Mouse (Mus musculus): ENCODE data around the gene 1700025B11Rik. TPM values are rescaled to one million over a fixed set of nuclear protein-coding genes. Genes with fewer than 3 reads are reported as not detected.

Gene 1700025B11Rik
- total RNA-seq, 1 experiment: not detected

DNA sequence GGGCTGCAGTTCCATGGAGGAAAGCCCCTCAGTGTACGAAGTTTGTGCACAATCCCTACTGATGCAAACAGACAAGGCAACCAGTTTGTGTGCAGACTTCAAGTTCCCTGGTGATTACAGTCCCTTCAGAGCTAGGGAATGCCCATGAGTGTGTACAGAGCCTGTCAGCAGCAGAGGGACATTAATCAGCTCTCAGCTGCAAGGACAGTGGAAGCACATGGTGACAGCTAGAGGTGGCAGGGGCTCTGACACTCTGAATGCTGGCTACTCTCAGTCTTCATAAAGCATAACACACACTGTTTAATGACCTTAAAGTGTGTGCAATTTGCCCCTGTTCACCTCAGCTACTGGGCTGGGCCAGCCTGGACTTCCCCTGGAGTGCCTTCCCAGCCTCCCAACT, 31.9 kb upstream of the 1700025B11Rik start:
- H3K27ac ChIP-seq (ENCODE audit: insufficient read depth, low read depth, low read length, poor library complexity, severe bottlenecking): no peak overlapping the region
- H3K9me3 ChIP-seq (ENCODE audit: control insufficient read depth, insufficient read depth, low read depth, low read length): no peaks in the 10 kb centered on the region
- no peak overlapping the region for H3K4me3 ChIP-seq (ENCODE audit: insufficient read depth in 1 of 2, low read depth in 1 of 2, low read length in 2 of 2, poor library complexity in 1 of 2, severe bottlenecking in 1 of 2)
- no peaks in the 10 kb centered on the region for H3K36me3 ChIP-seq (ENCODE audit: control insufficient read depth, insufficient read depth, low read length, poor library complexity, severe bottlenecking)
- DNase-seq (ENCODE audit: low read depth, low spot score): no peak
- in situ Hi-C loops (cut with MboI; ENCODE audit: low sequenced_read_pairs in 2 of 2, unreplicated experiment in 2 of 2): no loop called here
- H3K9ac ChIP-seq (ENCODE audit: insufficient read depth, low read depth, low read length, poor library complexity, severe bottlenecking): no peak overlapping the region
- H3K4me1 ChIP-seq (ENCODE audit: control insufficient read depth in 2 of 2, insufficient read depth in 2 of 2, low read length in 2 of 2, poor library complexity in 1 of 2): no peaks in the 10 kb centered on the region
- TF ChIP-seq HCFC1 (IDR thresholded peaks at IDR 0.05; ENCODE audit: borderline replicate concordance, insufficient read depth, low read length) (no peak), ZC3H11A (IDR thresholded peaks at IDR 0.05; ENCODE audit: borderline replicate concordance, low read depth, low read length) (no peak), MAFK (IDR thresholded peaks at IDR 0.05; ENCODE audit: insufficient read depth, low read depth, low read length) (no peak), CHD2 (IDR thresholded peaks at IDR 0.05; ENCODE audit: low read depth, low read length) (no peak), ZNF384 (IDR thresholded peaks at IDR 0.05; ENCODE audit: low read depth, low read length) (no peak)

DNA sequence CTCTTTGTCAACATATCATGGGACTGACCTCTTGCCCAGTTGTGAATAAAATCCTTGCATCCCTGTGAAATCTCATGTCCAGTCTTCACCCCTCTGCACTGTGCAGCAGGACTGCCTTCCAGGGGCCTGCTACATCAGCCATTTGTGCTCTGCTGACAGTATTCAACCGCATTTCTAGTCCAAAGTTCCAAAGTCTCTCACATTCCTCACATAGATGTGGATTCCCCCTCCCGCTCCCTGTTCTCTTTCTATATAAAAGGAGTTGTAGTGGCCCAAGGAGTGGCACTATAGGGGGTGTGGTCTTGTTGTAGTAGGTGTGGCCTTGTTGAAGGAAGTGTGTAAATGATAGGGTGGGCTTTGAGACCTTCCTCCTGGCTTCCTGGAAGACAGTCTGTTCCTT, 29.2 kb upstream of the 1700025B11Rik start:
- in situ Hi-C loops (cut with MboI; ENCODE audit: low sequenced_read_pairs in 2 of 2, unreplicated experiment in 2 of 2): no loop called here
- no peak overlapping the region for H3K27ac ChIP-seq (ENCODE audit: insufficient read depth, low read depth, low read length, poor library complexity, severe bottlenecking)

DNA sequence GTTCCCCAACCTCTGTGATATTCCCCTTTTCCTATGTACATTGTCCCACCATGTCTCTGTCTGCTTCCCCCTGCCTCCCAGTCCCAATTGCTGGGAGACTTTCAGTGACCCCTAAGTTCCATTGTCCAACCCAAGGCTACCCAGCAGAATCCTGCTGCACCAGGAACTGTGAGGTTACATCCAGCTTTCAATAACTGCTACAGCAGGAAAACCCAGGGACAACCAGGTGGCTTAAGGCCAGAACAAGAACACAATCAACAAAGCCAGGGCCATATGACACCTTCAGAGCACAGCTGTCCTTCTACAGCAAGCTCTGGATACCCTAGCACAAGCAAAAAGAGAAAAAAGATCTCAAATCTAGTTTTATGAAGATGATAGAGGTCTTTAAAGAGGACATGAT, 27.3 kb upstream of the 1700025B11Rik start:
- H3K9me3 ChIP-seq (ENCODE audit: control insufficient read depth, insufficient read depth, low read depth, low read length): no peaks in the 10 kb centered on the region
- in situ Hi-C loops (cut with MboI; ENCODE audit: low sequenced_read_pairs in 2 of 2, unreplicated experiment in 2 of 2): no loop called here
- no peak overlapping the region for H3K9ac ChIP-seq (ENCODE audit: insufficient read depth, low read depth, low read length, poor library complexity, severe bottlenecking)
- H3K4me3 ChIP-seq (ENCODE audit: insufficient read depth in 1 of 2, low read depth in 1 of 2, low read length in 2 of 2, poor library complexity in 1 of 2, severe bottlenecking in 1 of 2): no peak overlapping the region
- no peak for DNase-seq (ENCODE audit: low read depth, low spot score)
- no peaks in the 10 kb centered on the region for H3K36me3 ChIP-seq (ENCODE audit: control insufficient read depth, insufficient read depth, low read length, poor library complexity, severe bottlenecking)
- no peaks in the 10 kb centered on the region for H3K4me1 ChIP-seq (ENCODE audit: control insufficient read depth in 2 of 2, insufficient read depth in 2 of 2, low read length in 2 of 2, poor library complexity in 1 of 2)
- no peak overlapping the region for H3K27ac ChIP-seq (ENCODE audit: insufficient read depth, low read depth, low read length, poor library complexity, severe bottlenecking)
- TF ChIP-seq CHD2 (IDR thresholded peaks at IDR 0.05; ENCODE audit: low read depth, low read length): no peak
- no peak for TF ChIP-seq HCFC1 (IDR thresholded peaks at IDR 0.05; ENCODE audit: borderline replicate concordance, insufficient read depth, low read length)
- TF ChIP-seq ZNF384 (IDR thresholded peaks at IDR 0.05; ENCODE audit: low read depth, low read length): no peak
- TF ChIP-seq ZC3H11A (IDR thresholded peaks at IDR 0.05; ENCODE audit: borderline replicate concordance, low read depth, low read length): no peak
- no peak for TF ChIP-seq MAFK (IDR thresholded peaks at IDR 0.05; ENCODE audit: insufficient read depth, low read depth, low read length)

More for the DNA sequence above, 29.2 kb upstream of the 1700025B11Rik start:
- no peak for DNase-seq (ENCODE audit: low read depth, low spot score)
- H3K4me3 ChIP-seq (ENCODE audit: insufficient read depth in 1 of 2, low read depth in 1 of 2, low read length in 2 of 2, poor library complexity in 1 of 2, severe bottlenecking in 1 of 2): no peak overlapping the region
- H3K9ac ChIP-seq (ENCODE audit: insufficient read depth, low read depth, low read length, poor library complexity, severe bottlenecking): no peak overlapping the region
- H3K36me3 ChIP-seq (ENCODE audit: control insufficient read depth, insufficient read depth, low read length, poor library complexity, severe bottlenecking): no peaks in the 10 kb centered on the region
- H3K4me1 ChIP-seq (ENCODE audit: control insufficient read depth in 2 of 2, insufficient read depth in 2 of 2, low read length in 2 of 2, poor library complexity in 1 of 2): no peaks in the 10 kb centered on the region
- TF ChIP-seq ZNF384 (IDR thresholded peaks at IDR 0.05; ENCODE audit: low read depth, low read length) (no peak), CHD2 (IDR thresholded peaks at IDR 0.05; ENCODE audit: low read depth, low read length) (no peak), MAFK (IDR thresholded peaks at IDR 0.05; ENCODE audit: insufficient read depth, low read depth, low read length) (no peak), HCFC1 (IDR thresholded peaks at IDR 0.05; ENCODE audit: borderline replicate concordance, insufficient read depth, low read length) (no peak), ZC3H11A (IDR thresholded peaks at IDR 0.05; ENCODE audit: borderline replicate concordance, low read depth, low read length) (no peak)
- H3K9me3 ChIP-seq (ENCODE audit: control insufficient read depth, insufficient read depth, low read depth, low read length): no peaks in the 10 kb centered on the region

DNA sequence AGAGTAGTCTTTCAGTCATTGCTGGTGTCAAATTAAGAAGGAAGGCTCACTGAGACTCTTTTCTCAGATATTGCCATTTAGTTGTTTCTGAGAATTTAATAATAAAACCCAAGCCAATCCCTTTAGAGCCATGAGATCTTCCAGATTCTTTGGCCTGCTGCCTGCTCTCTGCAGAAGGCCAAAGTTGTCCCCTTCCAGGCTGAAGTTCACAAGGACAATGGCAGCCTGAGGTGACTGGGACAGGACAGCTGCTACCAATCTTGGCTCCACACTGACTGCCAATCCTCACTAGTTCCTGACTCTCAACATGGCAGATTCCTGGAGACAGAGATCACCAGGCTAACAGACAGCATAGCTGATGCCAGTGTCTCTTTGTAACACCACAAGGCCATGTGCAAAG, 25.3 kb upstream of the 1700025B11Rik start:
- Histone ChIP-seq H3K9ac (ENCODE audit: insufficient read depth, low read depth, low read length, poor library complexity, severe bottlenecking) (no peak overlapping the region), H3K27ac (ENCODE audit: insufficient read depth, low read depth, low read length, poor library complexity, severe bottlenecking) (no peak overlapping the region), H3K4me1 (ENCODE audit: control insufficient read depth in 2 of 2, insufficient read depth in 2 of 2, low read length in 2 of 2, poor library complexity in 1 of 2) (no peaks in the 10 kb centered on the region), H3K4me3 (ENCODE audit: insufficient read depth in 1 of 2, low read depth in 1 of 2, low read length in 2 of 2, poor library complexity in 1 of 2, severe bottlenecking in 1 of 2) (no peak overlapping the region), H3K36me3 (ENCODE audit: control insufficient read depth, insufficient read depth, low read length, poor library complexity, severe bottlenecking) (no peaks in the 10 kb centered on the region), H3K9me3 (ENCODE audit: control insufficient read depth, insufficient read depth, low read depth, low read length) (no peaks in the 10 kb centered on the region)
- in situ Hi-C loops (cut with MboI; ENCODE audit: low sequenced_read_pairs in 2 of 2, unreplicated experiment in 2 of 2): no loop called here
- DNase-seq (ENCODE audit: low read depth, low spot score): no peak
- TF ChIP-seq ZNF384 (IDR thresholded peaks at IDR 0.05; ENCODE audit: low read depth, low read length): no peak
- no peak for TF ChIP-seq ZC3H11A (IDR thresholded peaks at IDR 0.05; ENCODE audit: borderline replicate concordance, low read depth, low read length)

DNA sequence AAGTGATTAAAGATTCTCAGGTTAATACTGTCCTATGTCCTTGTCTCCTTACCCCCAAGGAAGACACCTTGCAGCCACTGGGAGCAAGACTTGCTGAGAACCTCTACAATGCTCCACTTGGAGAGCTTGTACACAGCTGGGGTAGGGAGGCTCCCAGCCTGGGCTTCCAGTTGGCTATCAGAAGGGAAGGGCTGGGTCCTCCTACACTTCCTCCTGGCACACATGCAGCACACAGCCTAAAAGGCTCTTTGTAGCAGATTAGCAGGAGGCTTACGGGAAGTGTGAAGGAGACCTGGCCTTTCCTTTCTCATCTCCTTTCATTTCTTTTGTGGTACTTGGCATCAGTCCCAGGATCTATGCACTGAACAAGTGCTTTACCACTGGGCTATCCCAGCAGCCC, 20.0 kb upstream of the 1700025B11Rik start:
- in situ Hi-C loops (cut with MboI; ENCODE audit: low sequenced_read_pairs in 2 of 2, unreplicated experiment in 2 of 2): no loop called here
- no peaks in the 10 kb centered on the region for H3K9me3 ChIP-seq (ENCODE audit: control insufficient read depth, insufficient read depth, low read depth, low read length)
- no peak for DNase-seq (ENCODE audit: low read depth, low spot score)
- H3K36me3 ChIP-seq (ENCODE audit: control insufficient read depth, insufficient read depth, low read length, poor library complexity, severe bottlenecking): no peaks in the 10 kb centered on the region
- no peak overlapping the region for H3K4me3 ChIP-seq (ENCODE audit: insufficient read depth in 1 of 2, low read depth in 1 of 2, low read length in 2 of 2, poor library complexity in 1 of 2, severe bottlenecking in 1 of 2)
- H3K4me1 ChIP-seq (ENCODE audit: control insufficient read depth in 2 of 2, insufficient read depth in 2 of 2, low read length in 2 of 2, poor library complexity in 1 of 2): no peaks in the 10 kb centered on the region
- TF ChIP-seq ZNF384 (IDR thresholded peaks at IDR 0.05; ENCODE audit: low read depth, low read length): no peak
- no peak for TF ChIP-seq MAFK (IDR thresholded peaks at IDR 0.05; ENCODE audit: insufficient read depth, low read depth, low read length)
- TF ChIP-seq ZC3H11A (IDR thresholded peaks at IDR 0.05; ENCODE audit: borderline replicate concordance, low read depth, low read length): no peak
- no peak for TF ChIP-seq CHD2 (IDR thresholded peaks at IDR 0.05; ENCODE audit: low read depth, low read length)
- no peak for TF ChIP-seq HCFC1 (IDR thresholded peaks at IDR 0.05; ENCODE audit: borderline replicate concordance, insufficient read depth, low read length)
- no peak overlapping the region for H3K9ac ChIP-seq (ENCODE audit: insufficient read depth, low read depth, low read length, poor library complexity, severe bottlenecking)
- no peak overlapping the region for H3K27ac ChIP-seq (ENCODE audit: insufficient read depth, low read depth, low read length, poor library complexity, severe bottlenecking)
